Mouse (Mus musculus) lung, embryonic 15.5 days (tissue): Measurements from ENCODE around the gene Srprb. TPM values are rescaled to one million over a fixed set of nuclear protein-coding genes. Genes with fewer than 3 reads are reported as not detected.
"Not testable (repeated sequence)": the region's sequence is repeated elsewhere in the genome, so short reads cannot be mapped to it uniquely, and the experiment has no call there.

ENCODE experiments used
- ATAC-seq: fragments of 200-750 bp; cut with Nextera tagmentation; 2 replicates; pipeline ENCODE4 v1.8.0; 2017; ENCODE audit warnings: moderate number of reproducible peaks, borderline replicate concordance; ENCODE audit not compliant: low FRiP score, low TSS enrichment; ENCODE audit errors: extremely low read depth
- H3K27ac ChIP-seq: fragments of 300-500 bp; sonication (generic); 2 replicates; pipeline ENCODE4 v1.5.1; 2015; ENCODE audit warnings: moderate library complexity, mild to moderate bottlenecking, inconsistent platforms
- H3K27me3 ChIP-seq: fragments of 300-500 bp; sonication (generic); 2 replicates; pipeline ENCODE4 v1.6.1; 2015; ENCODE audit warnings: inconsistent platforms
- H3K36me3 ChIP-seq: fragments of 300-500 bp; sonication (generic); 2 replicates; pipeline ENCODE4 v1.6.1; 2015; ENCODE audit warnings: inconsistent platforms
- H3K4me1 ChIP-seq: fragments of 300-500 bp; sonication (generic); 2 replicates; pipeline ENCODE4 v1.6.1; 2015; ENCODE audit warnings: inconsistent platforms
- H3K4me2 ChIP-seq: fragments of 300-500 bp; sonication (generic); 2 replicates; pipeline ENCODE4 v1.6.1; 2015; ENCODE audit warnings: inconsistent platforms, mild to moderate bottlenecking, moderate library complexity
- H3K4me3 ChIP-seq: fragments of 300-500 bp; sonication (generic); 2 replicates; pipeline ENCODE4 v1.5.1; 2015; ENCODE audit warnings: mild to moderate bottlenecking, inconsistent platforms
- H3K9ac ChIP-seq: fragments of 300-500 bp; sonication (generic); 2 replicates; pipeline ENCODE4 v1.6.1; 2015; ENCODE audit warnings: inconsistent platforms
- H3K9me3 ChIP-seq: fragments of 300-500 bp; sonication (generic); 2 replicates; pipeline ENCODE4 v1.6.1; 2016; ENCODE audit warnings: inconsistent platforms
- WGBS: fragments of 180-500 bp; shearing (Covaris S2); methylation state at CpG from one replicate; pipeline ENCODE4 v1.1.7; 2015; 5-methylcytosine and 5-hydroxymethylcytosine counted together
- polyA plus RNA-seq: library from polyadenylated mRNA; unstranded; fragments of >200 nt; fragmentation: Nextera tagmentation; extraction: Ambion mirVana; gene quantifications from 2 replicates; pipeline ENCODE4 v1.2.1, GENCODE M21; 2015

Srprb gene
- polyA plus RNA-seq, 1 experiment from 2014 or later, result 66.0 TPM

GRCm38 (mm10) chr9:103163806-103164205, 38.1 kb downstream of the Srprb start:
- Histone ChIP-seq H3K4me2 (no peak overlapping the region), H3K27me3 (no peaks in the 10 kb centered on the region), H3K4me3 (no peak overlapping the region), H3K9ac (no peak overlapping the region), H3K36me3 (no peaks in the 10 kb centered on the region), H3K4me1 (no peaks in the 10 kb centered on the region), H3K9me3 (no peaks in the 10 kb centered on the region), H3K27ac (no peak overlapping the region)
- 69% methylated on average over 15 of the region's 15 CpGs for WGBS
- ATAC-seq, result no peak

- H3K4me1 ChIP-seq, H3K4me3 ChIP-seq, H3K27ac ChIP-seq, H3K27me3 ChIP-seq, H3K36me3 ChIP-seq, ATAC-seq, H3K9ac ChIP-seq, H3K4me2 ChIP-seq, H3K9me3 ChIP-seq: not testable (repeated sequence)
- WGBS, result 71% methylated on average over 7 of the region's 7 CpGs
Observed at GRCm38 (mm10) chr9:103155158-103155557, 46.8 kb downstream of the Srprb start.

GRCm38 (mm10) chr9:103154568-103154967, 47.4 kb downstream of the Srprb start:
- no peaks in the 10 kb centered on the region for H3K36me3 ChIP-seq
- no peak overlapping the region for H3K9ac ChIP-seq
- no peaks in the 10 kb centered on the region for H3K4me1 ChIP-seq
- ATAC-seq, result no peak
- H3K9me3 ChIP-seq, result no peaks in the 10 kb centered on the region
- H3K27me3 ChIP-seq, result no peaks in the 10 kb centered on the region
- no peak overlapping the region for H3K27ac ChIP-seq
- H3K4me3 ChIP-seq, result no peak overlapping the region
- H3K4me2 ChIP-seq, result no peak overlapping the region
- 64% methylated on average over 2 of the region's 2 CpGs for WGBS

GRCm38 (mm10) chr9:103153286-103153685, 48.7 kb downstream of the Srprb start:
- WGBS, result 69% methylated on average over 5 of the region's 5 CpGs
- no peak overlapping the region for H3K9ac ChIP-seq
- no peaks in the 10 kb centered on the region for H3K9me3 ChIP-seq
- no peaks in the 10 kb centered on the region for H3K27me3 ChIP-seq
- no peak for ATAC-seq
- H3K27ac ChIP-seq, result no peak overlapping the region
- no peak overlapping the region for H3K4me3 ChIP-seq
- H3K4me2 ChIP-seq, result no peak overlapping the region
- H3K36me3 ChIP-seq, result no peaks in the 10 kb centered on the region
- H3K4me1 ChIP-seq, result no peaks in the 10 kb centered on the region

GRCm38 (mm10) chr9:103149074-103149799, 52.7 kb downstream of the Srprb start:
- Histone ChIP-seq H3K36me3 (no peaks in the 10 kb centered on the region), H3K4me1 (no peaks in the 10 kb centered on the region), H3K4me3 (no peak overlapping the region), H3K27ac (no peak overlapping the region), H3K9me3 (no peaks in the 10 kb centered on the region), H3K9ac (no peak overlapping the region), H3K27me3 (no peaks in the 10 kb centered on the region), H3K4me2 (no peak overlapping the region)
- WGBS, result 71% methylated on average over 12 of the region's 12 CpGs
- no peak for ATAC-seq

GRCm38 (mm10) chr9:103147103-103147502, 54.8 kb downstream of the Srprb start:
- Histone ChIP-seq H3K9me3 (no peaks in the 10 kb centered on the region), H3K27me3 (no peaks in the 10 kb centered on the region), H3K27ac (no peak overlapping the region), H3K9ac (no peak overlapping the region), H3K4me3 (no peak overlapping the region), H3K36me3 (no peaks in the 10 kb centered on the region), H3K4me1 (no peaks in the 10 kb centered on the region), H3K4me2 (no peak overlapping the region)
- ATAC-seq, result no peak
- 51% methylated on average over 13 of the region's 13 CpGs for WGBS

DNA sequence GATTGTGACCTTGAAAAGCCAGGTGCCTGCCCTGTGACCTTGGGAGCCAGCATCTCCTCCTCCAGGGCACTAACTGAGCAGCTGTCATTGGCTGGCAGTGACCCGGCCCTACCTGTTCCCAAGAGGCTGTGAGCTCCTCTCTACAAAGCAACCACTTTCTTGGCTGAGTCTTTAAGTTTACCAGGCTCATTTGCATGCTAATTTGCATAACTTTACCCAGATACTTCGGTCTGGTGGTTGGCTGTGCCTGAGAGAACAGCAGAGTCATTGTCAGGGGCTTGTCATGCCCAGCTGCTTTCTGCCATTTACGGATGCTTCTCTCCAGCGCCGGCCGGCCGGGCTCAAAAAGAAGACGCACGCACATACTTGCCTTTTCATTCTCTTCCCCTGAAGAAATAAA, 55.2 kb downstream of the Srprb start:
- H3K27me3 ChIP-seq, result no peaks in the 10 kb centered on the region
- no peak overlapping the region for H3K27ac ChIP-seq
- WGBS, result 50% methylated on average over 9 of the region's 9 CpGs
- no peaks in the 10 kb centered on the region for H3K9me3 ChIP-seq
- H3K9ac ChIP-seq, result no peak overlapping the region
- H3K36me3 ChIP-seq, result no peaks in the 10 kb centered on the region
- ATAC-seq, result no peak
- no peak overlapping the region for H3K4me2 ChIP-seq
- H3K4me1 ChIP-seq, result no peaks in the 10 kb centered on the region
- no peak overlapping the region for H3K4me3 ChIP-seq

- no peaks in the 10 kb centered on the region for H3K9me3 ChIP-seq
- H3K4me3 ChIP-seq, result no peak overlapping the region
- no peak overlapping the region for H3K27ac ChIP-seq
- H3K4me1 ChIP-seq, result no peaks in the 10 kb centered on the region
- H3K27me3 ChIP-seq, result no peaks in the 10 kb centered on the region
- no peak overlapping the region for H3K4me2 ChIP-seq
- H3K9ac ChIP-seq, result no peak overlapping the region
- H3K36me3 ChIP-seq, result no peaks in the 10 kb centered on the region
- ATAC-seq, result no peak
- 80% methylated on average over 10 of the region's 10 CpGs for WGBS
Observed at GRCm38 (mm10) chr9:103146257-103146656, 55.7 kb downstream of the Srprb start.

DNA sequence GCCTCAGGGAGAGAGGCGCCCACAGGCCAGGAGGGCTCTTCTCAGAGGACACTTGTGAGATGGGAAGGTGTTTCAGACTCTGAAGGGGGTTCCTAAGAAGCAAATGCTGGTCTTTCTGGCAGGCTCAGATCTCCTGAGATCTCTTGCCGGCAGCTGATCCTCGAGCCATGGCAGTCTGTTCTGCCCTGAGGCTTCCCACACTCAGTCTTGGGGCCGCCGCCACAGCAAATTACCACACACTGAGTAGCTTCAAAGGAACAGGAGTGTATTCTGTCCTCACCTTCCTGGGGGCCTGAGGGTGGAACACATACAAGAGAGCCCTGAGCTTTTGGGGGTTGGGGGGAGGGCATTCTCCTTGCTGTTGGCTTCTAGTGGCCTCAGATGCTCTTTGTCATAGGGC, 56.6 kb downstream of the Srprb start:
- Histone ChIP-seq H3K27ac (no peak overlapping the region), H3K4me2 (no peak overlapping the region), H3K36me3 (no peaks in the 10 kb centered on the region), H3K27me3 (no peaks in the 10 kb centered on the region), H3K4me3 (no peak overlapping the region), H3K9me3 (no peaks in the 10 kb centered on the region), H3K4me1 (no peaks in the 10 kb centered on the region), H3K9ac (no peak overlapping the region)
- no peak for ATAC-seq
- WGBS, result 50% methylated on average over 5 of the region's 5 CpGs

- Histone ChIP-seq H3K4me2 (no peak overlapping the region), H3K9me3 (no peaks in the 10 kb centered on the region), H3K9ac (no peak overlapping the region), H3K4me1 (no peaks in the 10 kb centered on the region), H3K36me3 (no peaks in the 10 kb centered on the region), H3K4me3 (no peak overlapping the region), H3K27me3 (no peaks in the 10 kb centered on the region), H3K27ac (no peak overlapping the region)
- ATAC-seq, result peak; percentile 53; the same call in 1 of the 2 replicates
- 28% methylated on average over 4 of the region's 4 CpGs for WGBS
Observed at GRCm38 (mm10) chr9:103143881-103144280, 58.1 kb downstream of the Srprb start.

GRCm38 (mm10) chr9:103141266-103141665, 60.7 kb downstream of the Srprb start:
- Histone ChIP-seq H3K4me3 (no peak overlapping the region), H3K27ac (no peak overlapping the region), H3K27me3 (no peaks in the 10 kb centered on the region), H3K4me1 (no peaks in the 10 kb centered on the region), H3K9me3 (no peaks in the 10 kb centered on the region), H3K4me2 (no peak overlapping the region), H3K36me3 (no peaks in the 10 kb centered on the region), H3K9ac (no peak overlapping the region)
- no peak for ATAC-seq
- 75% methylated on average over 7 of the region's 7 CpGs for WGBS

DNA sequence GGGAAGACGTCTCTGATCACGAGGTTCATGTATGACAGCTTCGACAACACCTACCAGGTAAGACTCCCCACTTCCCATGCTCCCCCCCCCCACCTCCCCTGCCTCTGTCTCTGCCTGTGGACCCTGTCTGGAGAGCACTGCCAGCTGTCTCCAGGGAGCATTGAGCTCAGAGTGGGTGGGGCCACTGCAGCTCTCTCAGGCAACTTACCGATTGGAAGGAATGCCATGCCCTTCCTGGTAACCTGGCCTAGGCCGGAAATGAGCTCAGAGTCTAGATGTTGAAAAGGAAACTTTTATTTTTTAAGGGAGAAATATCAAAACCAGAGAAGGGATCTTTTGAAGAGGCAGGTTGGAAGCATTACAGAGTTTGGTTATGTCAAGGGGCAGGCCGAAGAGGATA, 61.6 kb downstream of the Srprb start:
- Histone ChIP-seq H3K4me1 (no peaks in the 10 kb centered on the region), H3K4me3 (no peak overlapping the region)
- WGBS, result 84% methylated on average over 6 of the region's 6 CpGs

GRCm38 (mm10) chr9:103139481-103139880, 62.5 kb downstream of the Srprb start:
- WGBS, result 70% methylated on average over 6 of the region's 6 CpGs
- Histone ChIP-seq H3K9ac (no peak overlapping the region), H3K9me3 (no peaks in the 10 kb centered on the region), H3K4me3 (no peak overlapping the region), H3K4me2 (no peak overlapping the region), H3K27ac (no peak overlapping the region), H3K36me3 (no peaks in the 10 kb centered on the region), H3K4me1 (no peaks in the 10 kb centered on the region), H3K27me3 (no peaks in the 10 kb centered on the region)
- ATAC-seq, result no peak

More for the DNA sequence above, 61.6 kb downstream of the Srprb start:
- ATAC-seq, result no peak
- Histone ChIP-seq H3K27me3 (no peaks in the 10 kb centered on the region), H3K27ac (no peak overlapping the region), H3K36me3 (no peaks in the 10 kb centered on the region), H3K4me2 (no peak overlapping the region), H3K9me3 (no peaks in the 10 kb centered on the region), H3K9ac (no peak overlapping the region)
